Mouse (Mus musculus) embryonic facial prominence, embryonic 15.5 days (tissue): Measurements from ENCODE around the gene Ank3. TPM values are rescaled to one million over a fixed set of nuclear protein-coding genes. Genes with fewer than 3 reads are reported as not detected.

Source experiments
- ATAC-seq: fragments of 200-750 bp; cut with Nextera tagmentation; 2 replicates; pipeline ENCODE4 v1.8.0; 2017; ENCODE audit warnings: low read depth, moderate TSS enrichment; ENCODE audit not compliant: insufficient number of reproducible peaks, low FRiP score, low TSS enrichment
- H3K27ac ChIP-seq: fragments of 300-500 bp; sonication (generic); replicated peaks from 2 replicates; pipeline ENCODE4 v1.5.1; 2015; ENCODE audit warnings: mild to moderate bottlenecking, inconsistent platforms
- H3K27me3 ChIP-seq: fragments of 300-500 bp; sonication (generic); 2 replicates; pipeline ENCODE4 v1.6.1; 2015; ENCODE audit warnings: inconsistent platforms
- H3K36me3 ChIP-seq: fragments of 300-500 bp; sonication (generic); 2 replicates; pipeline ENCODE4 v1.6.1; 2015; ENCODE audit warnings: mild to moderate bottlenecking, inconsistent platforms
- H3K4me1 ChIP-seq: fragments of 300-500 bp; sonication (generic); 2 replicates; pipeline ENCODE4 v1.6.1; 2015; ENCODE audit warnings: inconsistent platforms
- H3K4me2 ChIP-seq: fragments of 300-500 bp; sonication (generic); replicated peaks from 2 replicates; pipeline ENCODE4 v1.6.1; 2015; ENCODE audit warnings: mild to moderate bottlenecking, inconsistent platforms
- H3K4me3 ChIP-seq: fragments of 300-500 bp; sonication (generic); replicated peaks from 2 replicates; pipeline ENCODE4 v1.5.1; 2015; ENCODE audit warnings: mild to moderate bottlenecking, inconsistent platforms
- H3K9ac ChIP-seq: fragments of 300-500 bp; sonication (generic); 2 replicates; pipeline ENCODE4 v1.6.1; 2015; ENCODE audit warnings: inconsistent platforms
- H3K9me3 ChIP-seq: fragments of 300-500 bp; sonication (generic); replicated peaks from 2 replicates; pipeline ENCODE4 v1.6.1; 2016; ENCODE audit warnings: inconsistent platforms
- WGBS: fragments of 180-500 bp; shearing (Covaris S2); methylation state at CpG from one replicate; pipeline ENCODE4 v1.1.7; 2015; 5-methylcytosine and 5-hydroxymethylcytosine counted together
- polyA plus RNA-seq: library from polyadenylated mRNA; unstranded; fragments of >200 nt; fragmentation: Nextera tagmentation; extraction: Ambion mirVana; gene quantifications from 2 replicates; pipeline ENCODE4 v1.2.1, GENCODE M21; 2015

Gene Ank3
- polyA plus RNA-seq, 1 experiment from 2014 or later = 24.3 TPM

- H3K27me3 ChIP-seq = no peaks in the 10 kb centered on the region
- 90% methylated on average over 7 of the region's 7 CpGs for WGBS
- H3K9ac ChIP-seq = no peak overlapping the region
- no peak overlapping the region for H3K4me3 ChIP-seq
- no peaks in the 10 kb centered on the region for H3K9me3 ChIP-seq
- no peak overlapping the region for H3K27ac ChIP-seq
- ATAC-seq = no peak
- no peaks in the 10 kb centered on the region for H3K36me3 ChIP-seq
- H3K4me1 ChIP-seq = 0 out of 2 replicates have a peak, but pooled peaks cover 8% of the 10 kb centered on the region
- no peak overlapping the region for H3K4me2 ChIP-seq
These were observed 434.2 kb downstream of the Ank3 start for GRCm38 (mm10) chr10:69832822-69833221.

- H3K27ac ChIP-seq = no peak overlapping the region
- no peak for ATAC-seq
- H3K9ac ChIP-seq = no peak overlapping the region
- no peaks in the 10 kb centered on the region for H3K27me3 ChIP-seq
- H3K4me1 ChIP-seq = 0 out of 2 replicates have a peak, but pooled peaks cover 8% of the 10 kb centered on the region
- no peaks in the 10 kb centered on the region for H3K9me3 ChIP-seq
- 37% methylated on average over 4 of the region's 4 CpGs for WGBS
- H3K36me3 ChIP-seq = no peaks in the 10 kb centered on the region
- no peak overlapping the region for H3K4me2 ChIP-seq
- no peak overlapping the region for H3K4me3 ChIP-seq
These were observed 436.1 kb downstream of the Ank3 start for GRCm38 (mm10) chr10:69834700-69835099.

GRCm38 (mm10) chr10:69845749-69846148, 447.2 kb downstream of the Ank3 start:
- H3K9me3 ChIP-seq = no peaks in the 10 kb centered on the region
- no peak overlapping the region for H3K4me2 ChIP-seq
- no peak overlapping the region for H3K27ac ChIP-seq
- H3K9ac ChIP-seq = no peak overlapping the region
- no peaks in the 10 kb centered on the region for H3K4me1 ChIP-seq
- H3K4me3 ChIP-seq = no peak overlapping the region
- 28% methylated on average over 4 of the region's 4 CpGs for WGBS
- no peak for ATAC-seq
- no peaks in the 10 kb centered on the region for H3K27me3 ChIP-seq
- no peaks in the 10 kb centered on the region; the same call in 1 of the 2 replicates for H3K36me3 ChIP-seq

GRCm38 (mm10) chr10:69852366-69853091, 454.0 kb downstream of the Ank3 start:
- no peak for ATAC-seq
- no peaks in the 10 kb centered on the region for H3K9me3 ChIP-seq
- no peak overlapping the region for H3K27ac ChIP-seq
- H3K4me1 ChIP-seq = peaks cover 5% of the 10 kb centered on the region; the same call in 1 of the 2 replicates
- no peak overlapping the region for H3K4me2 ChIP-seq
- no peaks in the 10 kb centered on the region; the same call in 1 of the 2 replicates for H3K36me3 ChIP-seq
- H3K9ac ChIP-seq = no peak overlapping the region
- H3K27me3 ChIP-seq = no peaks in the 10 kb centered on the region
- 43% methylated on average over 5 of the region's 5 CpGs for WGBS
- no peak overlapping the region for H3K4me3 ChIP-seq

- ATAC-seq = no peak
- Histone ChIP-seq H3K4me2 (no peak overlapping the region), H3K4me3 (no peak overlapping the region), H3K9me3 (no peaks in the 10 kb centered on the region), H3K4me1 (peaks cover 11% of the 10 kb centered on the region), H3K27ac (no peak overlapping the region), H3K36me3 (no peaks in the 10 kb centered on the region; the same call in 1 of the 2 replicates), H3K9ac (no peak overlapping the region), H3K27me3 (no peaks in the 10 kb centered on the region)
- WGBS = 90% methylated on average over 8 of the region's 8 CpGs
These were observed 456.1 kb downstream of the Ank3 start for GRCm38 (mm10) chr10:69854587-69855185.

- Histone ChIP-seq H3K27me3 (no peaks in the 10 kb centered on the region), H3K4me1 (peaks cover 7% of the 10 kb centered on the region), H3K9me3 (no peaks in the 10 kb centered on the region), H3K4me2 (no peak overlapping the region), H3K27ac (no peak overlapping the region), H3K36me3 (no peaks in the 10 kb centered on the region), H3K9ac (no peak overlapping the region), H3K4me3 (no peak overlapping the region)
- ATAC-seq = no peak
- WGBS = 84% methylated on average over 9 of the region's 9 CpGs
These were observed 459.4 kb downstream of the Ank3 start for GRCm38 (mm10) chr10:69858011-69858410.

GRCm38 (mm10) chr10:69858897-69859605, 460.5 kb downstream of the Ank3 start:
- peaks cover 7% of the 10 kb centered on the region for H3K4me1 ChIP-seq
- 16% methylated on average over 4 of the region's 4 CpGs for WGBS

GRCm38 (mm10) chr10:69859848-69860479, 461.4 kb downstream of the Ank3 start:
- Histone ChIP-seq H3K4me3 (no peak overlapping the region), H3K27me3 (no peaks in the 10 kb centered on the region), H3K9ac (no peak overlapping the region), H3K4me1 (peaks cover 7% of the 10 kb centered on the region), H3K9me3 (no peaks in the 10 kb centered on the region), H3K4me2 (no peak overlapping the region), H3K27ac (no peak overlapping the region), H3K36me3 (no peaks in the 10 kb centered on the region)
- ATAC-seq = no peak
- WGBS = 70% methylated on average over 7 of the region's 7 CpGs

More at GRCm38 (mm10) chr10:69858897-69859605, 460.5 kb downstream of the Ank3 start:
- ATAC-seq = no peak
- H3K9me3 ChIP-seq = no peaks in the 10 kb centered on the region
- H3K9ac ChIP-seq = no peak overlapping the region
- H3K4me3 ChIP-seq = no peak overlapping the region
- H3K4me2 ChIP-seq = no peak overlapping the region
- H3K36me3 ChIP-seq = no peaks in the 10 kb centered on the region
- H3K27ac ChIP-seq = no peak overlapping the region
- H3K27me3 ChIP-seq = no peaks in the 10 kb centered on the region

GRCm38 (mm10) chr10:69862829-69863228, 464.3 kb downstream of the Ank3 start:
- 61% methylated on average over 8 of the region's 8 CpGs for WGBS
- no peak overlapping the region for H3K9ac ChIP-seq
- H3K36me3 ChIP-seq = no peaks in the 10 kb centered on the region
- no peaks in the 10 kb centered on the region for H3K27me3 ChIP-seq
- H3K9me3 ChIP-seq = no peaks in the 10 kb centered on the region
- no peak overlapping the region for H3K4me3 ChIP-seq
- H3K4me1 ChIP-seq = peaks cover 7% of the 10 kb centered on the region
- no peak for ATAC-seq
- no peak overlapping the region for H3K27ac ChIP-seq
- no peak overlapping the region for H3K4me2 ChIP-seq

- H3K4me3 ChIP-seq = no peak overlapping the region
- ATAC-seq = no peak
- no peak overlapping the region for H3K4me2 ChIP-seq
- WGBS = 12% methylated on average over 5 of the region's 5 CpGs
- no peak overlapping the region for H3K9ac ChIP-seq
- H3K36me3 ChIP-seq = no peaks in the 10 kb centered on the region; the same call in 1 of the 2 replicates
- no peak overlapping the region for H3K27ac ChIP-seq
- no peaks in the 10 kb centered on the region for H3K4me1 ChIP-seq
- H3K27me3 ChIP-seq = no peaks in the 10 kb centered on the region
- H3K9me3 ChIP-seq = no peaks in the 10 kb centered on the region
These were observed 471.8 kb downstream of the Ank3 start for GRCm38 (mm10) chr10:69870348-69870747.

- no peak for ATAC-seq
- H3K4me3 ChIP-seq = no peak overlapping the region
- H3K4me1 ChIP-seq = no peaks in the 10 kb centered on the region
- H3K36me3 ChIP-seq = no peaks in the 10 kb centered on the region; the same call in 1 of the 2 replicates
- H3K27ac ChIP-seq = no peak overlapping the region
- H3K9ac ChIP-seq = no peak overlapping the region
- no peaks in the 10 kb centered on the region for H3K9me3 ChIP-seq
- 90% methylated on average over 14 of the region's 14 CpGs for WGBS
- H3K4me2 ChIP-seq = no peak overlapping the region
- H3K27me3 ChIP-seq = no peaks in the 10 kb centered on the region
These were observed 472.4 kb downstream of the Ank3 start for GRCm38 (mm10) chr10:69870947-69871346.
